Mouse (Mus musculus) erythroblast, embryonic 14.5 days (primary cell): ENCODE data around the gene Slc7a11.

Experiments
- GATA1 ChIP-seq: IDR thresholded peaks from 2 replicates; pipeline ENCODE4 v1.6.1; 2012; ENCODE audit warnings: low read length, inconsistent platforms, mixed read lengths
- TAL1 ChIP-seq: IDR thresholded peaks from 3 replicates; pipeline ENCODE4 v1.6.1; 2012; ENCODE audit warnings: low read length, inconsistent platforms, mixed read lengths

DNA sequence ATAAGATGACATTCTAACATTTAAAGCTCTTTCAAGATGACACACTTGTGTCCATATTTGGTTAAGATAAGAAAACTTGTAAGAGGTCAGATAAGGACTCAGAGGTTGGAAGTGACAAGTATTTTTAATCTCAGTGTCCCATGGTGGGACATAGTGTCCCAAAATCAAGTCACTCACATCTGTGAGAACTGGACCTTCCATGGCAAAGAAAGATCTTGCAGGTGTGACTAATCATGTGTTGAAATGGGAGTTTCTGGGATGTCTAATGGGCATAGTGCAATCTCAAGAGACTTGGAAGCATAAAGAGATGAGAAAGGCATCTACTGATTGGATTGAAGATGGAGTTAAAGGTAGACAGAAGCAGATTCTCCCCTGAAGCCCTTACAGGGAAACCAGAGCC, 513.9 kb downstream of the Slc7a11 start:
- no peak for TF ChIP-seq GATA1
- TF ChIP-seq TAL1 = no peak
